Mouse (Mus musculus) adrenal gland, postnatal 25 days (tissue): Measurements from ENCODE around the gene Tmc3. TPM values are rescaled to one million over a fixed set of nuclear protein-coding genes. Genes with fewer than 3 reads are reported as not detected.

Experiments
- DNase-seq: peaks from one replicate; pipeline ENCODE4 v3.0.0; 2021; ENCODE audit warnings: mixed read lengths
- total RNA-seq: library from RNA; stranded (reverse); gene quantifications from 2 replicates; pipeline ENCODE4 v1.2.3, GENCODE M21; 2021

Gene Tmc3
- total RNA-seq, 1 experiment from 2014 or later, result 0.27 TPM

DNA sequence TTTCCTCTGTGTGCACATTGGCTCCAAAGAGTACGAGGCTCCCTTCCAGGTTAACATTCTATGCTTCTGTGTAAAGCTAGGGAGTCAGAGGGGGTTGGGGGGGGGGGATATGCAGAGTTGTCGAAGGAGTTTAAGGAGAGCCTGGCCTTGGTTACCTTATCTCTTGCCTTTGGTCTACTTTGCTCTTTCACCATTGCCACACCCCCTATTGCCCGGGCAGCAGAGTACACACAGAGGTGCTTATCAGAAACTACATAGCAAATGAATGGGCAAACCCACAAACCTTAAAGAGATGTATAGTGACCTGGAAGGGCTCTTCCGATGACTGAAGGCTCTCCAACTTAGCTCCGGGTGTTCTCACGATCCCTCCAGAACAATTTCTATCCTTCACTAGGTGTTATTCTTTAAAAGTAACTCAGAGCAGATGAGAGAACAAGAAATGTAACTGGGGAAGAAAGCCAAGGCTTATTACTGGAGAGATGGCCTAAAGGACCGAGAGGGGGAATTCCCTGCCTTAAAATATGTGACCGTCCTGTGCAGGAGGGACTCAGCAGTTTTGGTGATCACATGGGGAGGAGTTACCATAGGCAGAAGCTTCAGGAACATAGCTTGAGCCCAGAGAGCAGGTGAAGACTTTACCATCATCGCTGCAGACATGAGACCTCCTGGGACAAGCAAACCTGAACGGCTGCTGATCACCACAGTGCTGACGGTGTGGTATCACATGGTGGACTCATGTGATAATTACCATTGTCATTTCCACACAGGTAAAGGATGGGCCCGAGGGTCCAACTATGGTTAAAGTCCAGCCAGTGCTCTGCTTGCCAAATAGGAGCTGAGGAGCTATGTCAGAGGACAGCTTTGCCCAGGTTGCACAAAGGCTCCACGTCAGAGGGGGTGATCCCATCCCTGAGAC, 14.5 kb downstream of the Tmc3 start:
- no peak for DNase-seq

DNA sequence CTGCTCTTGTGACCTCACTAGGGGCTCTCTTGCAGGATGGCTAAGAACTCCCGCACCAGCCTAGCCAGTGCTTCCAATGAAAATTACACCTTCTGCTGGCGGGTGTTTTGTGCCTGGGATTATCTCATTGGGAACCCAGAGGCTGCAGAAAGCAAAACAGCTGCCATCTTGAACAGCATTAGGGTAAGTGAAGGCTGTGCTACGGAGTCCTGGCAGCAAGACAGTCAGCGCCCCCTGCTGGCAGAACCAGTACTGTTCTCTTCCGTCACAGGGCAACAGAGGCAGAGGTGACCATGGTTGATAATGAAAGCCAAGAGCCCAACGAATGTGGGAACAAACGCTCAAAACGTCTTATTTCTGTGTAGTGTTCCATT, 15.2 kb downstream of the Tmc3 start:
- DNase-seq, result peak; percentile 70

DNA sequence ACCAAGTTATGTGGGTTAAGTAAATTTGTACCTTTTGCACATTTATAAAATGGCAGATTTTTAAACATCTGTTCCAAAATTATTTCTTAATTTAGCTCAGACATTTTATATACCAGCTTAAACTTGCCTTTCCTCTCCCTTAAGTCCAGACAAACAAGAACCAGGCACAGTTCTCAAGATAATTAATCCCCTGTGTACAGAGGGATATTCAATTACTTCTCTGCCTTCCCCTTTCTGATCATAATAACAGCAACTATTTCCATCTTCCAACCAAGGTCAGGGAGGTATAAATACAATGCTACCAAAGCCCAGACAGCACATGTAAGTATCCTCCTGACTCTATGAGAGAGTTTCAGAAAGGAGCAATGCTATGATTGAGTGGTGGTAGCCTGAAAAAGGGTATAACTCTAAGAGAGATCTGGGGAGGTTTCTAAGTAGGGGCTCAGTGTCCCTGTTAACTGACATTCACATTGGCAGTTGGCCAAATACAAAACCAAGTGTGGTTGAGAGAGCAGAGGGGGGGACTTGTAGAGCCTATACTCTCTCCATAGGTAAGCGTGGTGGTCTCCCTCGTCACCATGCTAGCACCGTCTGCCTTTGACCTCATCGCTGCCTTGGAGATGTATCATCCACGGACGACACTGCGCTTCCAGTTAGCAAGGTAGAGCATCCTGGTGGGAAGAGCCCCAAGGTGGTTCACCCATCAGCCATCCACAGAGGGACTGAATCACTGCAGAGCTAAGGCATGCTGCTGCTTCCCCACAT, 19.6 kb downstream of the Tmc3 start:
- DNase-seq, result no peak

DNA sequence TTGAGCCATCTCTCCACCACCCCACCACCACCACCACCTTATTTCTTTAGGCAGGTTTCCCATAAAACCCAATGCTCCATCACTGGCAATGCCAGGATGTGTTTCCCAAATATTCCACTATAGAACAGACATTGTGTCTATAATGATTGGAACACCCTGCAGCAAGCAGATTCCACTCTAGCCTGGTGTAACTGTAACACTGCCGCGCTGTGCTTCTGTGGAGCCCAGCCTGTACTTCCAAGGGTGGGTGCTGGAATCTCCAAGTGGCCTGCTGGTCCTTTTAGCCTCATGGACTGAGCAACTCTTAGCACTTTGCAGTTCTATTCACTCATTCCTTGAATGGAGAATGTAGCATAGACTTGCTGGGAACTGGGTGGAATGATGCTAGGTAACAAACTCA, 22.1 kb downstream of the Tmc3 start:
- no peak for DNase-seq

DNA sequence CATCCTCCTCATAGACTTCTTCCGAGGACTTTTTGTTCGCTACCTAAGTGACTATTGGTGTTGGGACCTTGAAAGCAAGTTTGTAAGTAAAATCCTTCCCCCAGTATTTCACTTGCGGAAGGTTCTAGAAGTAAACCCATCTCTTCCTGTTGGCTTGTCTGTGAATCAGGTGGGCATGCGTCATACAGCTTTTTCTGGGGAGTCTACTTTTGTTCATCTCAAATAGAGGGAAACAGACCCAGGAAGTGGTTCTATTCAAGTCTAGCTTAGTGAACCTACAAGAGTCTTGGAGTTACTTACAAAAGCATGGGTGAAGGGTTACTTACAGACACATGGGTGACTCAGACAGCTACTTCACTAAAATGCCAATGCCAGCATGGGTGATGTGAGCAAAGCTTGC, 25.2 kb downstream of the Tmc3 start:
- no peak for DNase-seq

DNA sequence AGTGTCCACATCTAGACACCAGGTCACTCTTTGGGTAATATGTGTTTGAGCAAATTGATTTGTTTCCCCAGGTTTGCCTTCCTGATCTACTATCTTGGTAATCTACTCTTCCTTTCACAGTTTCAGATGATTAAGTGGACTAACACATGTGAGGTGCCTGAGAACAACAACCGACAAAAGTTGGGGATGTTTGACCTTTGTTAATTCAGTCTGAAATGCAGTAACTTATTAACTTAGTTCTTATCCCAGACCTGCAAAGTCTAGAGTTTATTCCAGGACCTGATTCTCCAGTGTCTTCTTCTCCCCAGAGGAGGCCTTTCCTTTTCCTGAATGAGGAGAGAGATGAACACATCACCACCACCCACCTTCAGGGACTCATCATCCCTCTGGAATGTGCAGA, 27.2 kb downstream of the Tmc3 start:
- DNase-seq, result no peak

DNA sequence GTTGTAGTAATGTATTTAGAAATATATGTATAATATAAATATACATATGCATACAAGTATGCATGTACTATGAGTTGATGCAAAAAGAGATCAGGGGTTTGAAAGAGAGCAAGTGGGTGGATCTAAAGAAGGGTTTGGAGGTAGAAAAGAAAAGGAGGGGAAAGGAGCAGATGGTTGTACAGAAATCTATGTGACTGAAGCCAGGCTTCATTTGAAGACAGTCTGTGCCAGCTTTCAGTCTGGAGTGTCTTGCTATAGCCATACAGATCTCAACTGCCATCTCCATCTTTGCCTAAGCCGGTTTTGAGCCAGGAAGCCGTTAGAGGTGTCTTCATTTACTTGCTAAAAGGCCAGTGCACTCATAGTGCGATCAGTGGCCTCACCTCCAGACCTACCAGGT, 30.5 kb downstream of the Tmc3 start:
- no peak for DNase-seq

DNA sequence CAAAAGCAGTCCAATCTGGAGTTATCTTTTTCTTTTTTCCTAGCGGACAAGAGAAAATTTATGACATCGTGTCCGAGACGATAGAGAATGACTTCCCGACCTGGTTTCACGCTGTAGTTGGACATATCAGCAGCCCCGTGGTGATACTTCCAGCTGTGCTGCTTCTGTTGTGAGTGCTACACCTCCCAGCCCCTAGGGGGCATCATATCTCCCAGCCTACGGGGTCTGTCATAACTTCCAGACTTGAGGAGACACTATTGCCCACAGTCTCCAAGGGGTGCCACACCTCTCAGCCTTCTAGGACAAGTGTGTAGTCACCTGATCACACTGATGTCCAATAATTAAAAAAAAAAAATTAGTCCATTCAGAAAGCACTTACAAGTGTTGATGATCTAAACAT, 31.1 kb downstream of the Tmc3 start:
- DNase-seq, result no peak

DNA sequence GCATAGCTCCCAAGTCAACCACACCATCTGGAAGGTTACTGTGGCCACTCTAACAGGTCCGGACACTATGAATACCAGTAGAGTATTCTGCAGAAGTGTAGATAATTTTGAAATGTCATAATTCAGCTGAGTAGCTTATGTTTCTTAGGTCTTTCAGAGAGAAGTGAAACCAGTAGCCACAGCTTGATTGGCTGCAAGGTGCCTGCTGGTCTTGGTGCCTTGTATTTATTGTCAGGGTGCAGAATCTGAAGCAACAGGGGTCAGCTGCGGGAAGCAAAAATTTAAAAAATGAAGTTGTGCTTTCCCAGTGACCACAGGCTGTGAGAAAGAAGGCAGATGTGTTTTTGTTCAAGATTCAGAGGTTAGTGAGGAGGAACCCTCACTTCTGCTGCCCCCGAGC, 31.5 kb downstream of the Tmc3 start:
- no peak for DNase-seq

DNA sequence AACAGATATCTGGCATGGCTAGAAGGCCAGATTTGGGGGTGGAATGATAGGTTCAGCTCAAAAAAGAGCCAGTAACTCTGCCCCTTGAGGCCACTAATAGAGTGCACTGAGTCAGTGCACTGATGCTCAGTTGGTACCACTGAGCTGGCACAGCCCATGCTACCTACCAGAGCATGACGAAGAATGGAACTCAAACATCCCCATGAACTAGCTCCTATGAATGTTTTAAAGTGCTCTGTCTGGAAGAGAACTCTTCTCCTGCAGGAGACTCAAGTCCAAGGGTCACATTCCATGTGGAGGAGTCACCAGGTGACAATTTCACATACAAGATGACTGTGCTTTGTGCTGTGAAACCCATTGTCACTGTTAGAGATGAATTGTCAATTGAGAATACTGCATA, 34.0 kb downstream of the Tmc3 start:
- DNase-seq, result no peak

DNA sequence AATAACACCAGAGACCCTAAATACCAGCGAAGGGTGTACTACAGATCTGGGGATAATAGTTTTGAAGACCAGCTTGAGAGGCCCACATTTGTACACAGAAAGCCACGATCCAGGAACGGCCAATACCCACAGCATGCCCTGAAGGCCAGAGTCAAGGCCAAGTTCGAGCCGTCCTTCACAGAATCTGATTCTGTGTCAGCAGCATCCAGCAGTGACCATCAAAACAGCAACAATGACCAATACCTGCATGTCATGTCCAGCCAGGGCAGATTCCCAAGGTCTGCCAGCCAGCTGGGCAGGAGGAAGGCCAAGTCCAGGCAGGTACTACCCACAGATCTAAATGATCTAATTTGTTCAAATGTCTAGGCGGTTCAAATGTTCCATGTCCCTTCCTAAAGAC, 37.9 kb downstream of the Tmc3 start:
- peak; percentile 32 for DNase-seq

DNA sequence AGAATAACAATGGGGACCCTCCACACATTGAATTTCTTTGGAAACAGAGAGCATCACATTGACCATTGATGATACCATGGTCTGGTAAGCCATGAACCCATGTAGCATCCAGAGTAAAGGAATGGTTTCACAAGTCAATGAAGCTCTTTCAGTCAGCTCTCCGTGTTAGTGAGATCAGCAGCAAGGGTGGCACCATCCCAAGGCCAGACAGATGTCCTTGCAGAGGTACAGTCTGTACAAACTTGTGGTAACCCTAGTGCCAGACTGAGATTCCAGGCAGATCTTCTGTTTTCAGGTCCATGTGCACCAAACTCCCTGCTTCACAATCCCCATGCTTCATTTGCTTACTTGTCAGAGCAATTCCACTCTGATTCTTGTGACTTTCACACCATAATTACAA, 39.3 kb downstream of the Tmc3 start:
- DNase-seq, result peak; percentile 54

DNA sequence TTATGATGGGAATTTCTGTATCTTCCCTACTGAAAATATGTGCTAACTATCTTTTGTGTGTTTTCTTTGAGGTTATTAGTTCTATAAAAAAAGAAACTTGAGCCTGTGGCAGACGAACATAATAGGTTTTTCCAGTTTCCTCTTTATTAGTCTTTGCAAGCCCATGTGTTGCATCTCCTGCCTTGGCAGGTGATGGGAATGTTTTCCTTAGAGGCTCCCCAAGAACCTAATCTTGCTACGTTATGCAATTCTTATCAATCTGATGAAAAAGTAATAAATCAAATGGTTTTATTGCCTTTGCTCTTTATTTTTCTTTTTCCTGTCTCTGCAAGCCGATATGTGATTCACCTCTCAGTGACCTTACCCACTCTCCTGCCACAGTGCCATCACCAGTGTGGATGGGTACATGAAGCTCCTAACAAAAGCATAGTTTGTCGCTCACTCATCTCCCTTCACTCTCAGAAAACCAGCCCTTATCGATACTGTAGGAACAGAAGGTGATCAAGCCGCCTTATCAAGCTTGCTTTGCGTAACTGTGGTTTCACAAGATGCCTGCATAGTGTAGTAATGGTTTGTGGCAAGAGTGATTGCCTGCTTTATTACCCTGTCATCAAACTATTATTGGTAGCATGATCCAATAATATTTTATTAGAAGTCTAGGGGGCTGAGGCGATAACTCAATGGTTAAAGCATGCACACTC, 42.0 kb downstream of the Tmc3 start:
- no peak for DNase-seq

DNA sequence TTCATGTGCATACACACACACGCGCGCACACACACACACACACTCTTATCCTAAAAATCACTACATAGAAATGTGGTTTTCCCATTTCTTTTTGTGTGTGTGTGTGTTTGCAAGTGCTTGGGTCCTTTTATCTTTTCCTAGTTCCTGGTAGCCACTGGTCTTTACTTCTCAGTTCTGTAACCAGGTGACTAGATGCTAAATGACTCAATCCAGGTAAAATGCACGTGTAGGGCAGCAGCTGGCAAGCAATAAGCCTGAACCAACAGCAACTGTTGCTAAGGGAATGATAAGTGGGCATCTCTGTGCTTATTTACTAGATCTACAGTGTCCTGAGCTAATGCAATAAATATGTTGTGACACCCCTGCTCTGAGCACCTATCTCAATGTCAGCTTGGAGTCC, 42.6 kb downstream of the Tmc3 start:
- DNase-seq, result no peak

DNA sequence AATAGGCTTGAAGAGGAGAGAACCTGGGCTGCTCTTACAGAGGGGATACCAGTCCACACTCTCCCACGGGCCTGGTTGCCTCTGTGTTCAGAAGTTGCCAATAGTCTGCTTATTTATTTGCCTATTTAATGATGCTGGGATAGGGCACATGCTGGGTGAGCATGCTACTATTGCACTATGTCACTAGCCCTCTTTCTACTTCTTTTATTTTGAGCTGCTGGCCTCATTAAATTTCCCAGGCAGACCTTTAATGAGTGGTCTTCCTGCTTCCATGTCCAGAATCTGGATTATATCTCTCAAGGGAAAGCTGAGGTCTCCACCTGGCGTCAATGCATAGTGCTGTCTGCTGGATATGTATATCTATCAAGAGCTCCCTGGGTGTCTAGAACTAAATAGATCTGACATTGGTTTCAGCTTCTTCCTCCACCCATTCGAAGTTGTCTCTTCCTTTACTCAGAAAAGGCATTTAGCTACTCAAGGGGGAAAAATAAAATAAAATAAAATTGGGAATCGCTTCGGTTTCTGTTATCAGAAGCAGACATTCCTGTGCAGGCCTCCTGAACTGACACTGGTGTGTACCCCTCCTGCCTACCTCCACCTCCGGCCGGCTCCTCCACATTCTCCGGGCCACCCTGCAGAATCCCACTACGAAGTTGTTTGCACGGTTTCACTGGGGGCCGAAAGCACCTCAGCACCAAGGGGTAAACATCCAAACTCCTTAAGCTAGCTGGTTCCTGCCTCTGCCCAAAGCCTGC, 46.5 kb downstream of the Tmc3 start:
- no peak for DNase-seq

DNA sequence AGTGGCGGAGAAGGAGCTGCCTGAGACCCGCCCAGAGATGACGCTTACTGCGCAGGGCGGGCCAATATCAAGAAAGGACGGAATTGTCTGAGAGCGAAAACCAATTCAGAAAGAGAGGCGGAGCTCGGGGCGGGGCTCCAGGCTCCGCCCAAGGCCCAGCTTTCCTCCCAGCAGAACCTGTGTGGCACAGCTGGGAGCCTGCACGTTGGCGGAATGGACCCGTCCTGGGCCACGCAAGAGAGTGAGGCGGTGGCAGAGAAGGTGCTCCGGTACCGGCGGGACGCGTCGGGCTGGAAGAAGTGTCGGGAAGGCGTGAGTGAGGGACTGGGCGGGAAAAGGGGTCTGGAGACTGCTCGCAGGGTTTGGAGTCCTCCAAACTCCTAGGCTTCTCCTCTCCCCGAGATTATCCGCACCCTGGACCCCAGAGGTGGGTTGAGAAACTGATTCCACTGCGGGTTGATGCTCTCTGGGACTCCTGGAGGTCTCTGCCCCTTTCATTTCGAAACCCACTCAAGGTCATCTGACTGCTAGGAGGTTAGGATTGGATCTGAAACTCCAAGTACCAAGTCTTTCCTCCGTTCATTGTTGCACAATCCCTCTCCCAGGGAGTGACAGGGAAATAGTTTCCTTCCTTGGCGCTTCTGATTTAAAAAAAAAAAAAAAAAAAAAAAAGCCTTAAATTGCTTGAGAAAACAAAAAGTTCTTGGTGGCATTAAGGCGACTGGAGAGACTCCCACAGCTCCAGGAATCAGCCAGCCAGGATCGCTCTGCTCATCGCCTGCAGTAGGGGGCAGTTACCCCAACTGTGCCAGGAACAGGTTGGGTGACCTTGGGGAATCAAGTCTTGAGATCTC, 47.3 kb downstream of the Tmc3 start, which contains the start of gene Stard5:
Gene Stard5, plus strand, starts transcription at position 132 of the 854 bp plus-strand sequence.
- DNase-seq, result peak; percentile 93

DNA sequence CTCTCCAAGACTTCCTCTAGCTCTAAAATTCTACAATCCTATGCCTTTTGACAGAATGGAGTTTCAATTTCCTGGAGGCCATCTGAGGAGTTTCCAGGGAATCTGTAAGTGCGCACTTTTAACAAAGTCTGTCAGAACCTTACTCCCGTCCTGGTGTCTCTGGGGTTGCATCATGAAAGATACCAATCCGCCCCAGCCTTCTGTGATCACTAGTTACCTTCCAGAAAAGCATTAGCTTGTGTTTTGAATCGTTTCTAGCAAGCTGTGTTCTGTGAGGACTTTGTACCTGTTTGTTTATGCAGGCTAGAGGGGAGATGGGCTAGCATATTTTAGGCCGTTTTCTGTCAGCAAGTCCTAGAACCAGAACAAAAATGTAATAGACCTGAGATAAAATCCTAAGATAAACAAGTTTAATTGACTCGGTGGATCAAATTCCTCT, 48.0 kb downstream of the Tmc3 start:
- DNase-seq, result no peak

DNA sequence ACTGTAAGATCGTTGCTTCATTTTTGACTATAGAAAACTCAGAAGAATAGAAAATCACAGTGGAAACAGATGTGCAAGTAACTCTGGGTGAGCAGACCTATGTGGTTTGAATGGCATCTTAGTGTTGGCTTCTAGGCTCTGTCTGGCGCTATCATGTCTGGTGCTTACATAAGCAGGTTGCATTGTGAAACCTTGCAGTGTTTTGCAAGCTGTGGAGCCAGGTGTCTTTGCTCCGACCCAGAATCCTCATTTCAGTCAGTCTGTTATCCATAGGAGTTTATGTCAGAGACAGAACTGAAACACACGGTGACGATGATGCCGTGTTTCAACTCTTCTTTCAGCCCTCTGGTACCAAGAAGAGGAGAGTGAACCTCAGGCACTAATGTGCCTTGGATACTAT, 49.1 kb downstream of the Tmc3 start:
- no peak for DNase-seq

DNA sequence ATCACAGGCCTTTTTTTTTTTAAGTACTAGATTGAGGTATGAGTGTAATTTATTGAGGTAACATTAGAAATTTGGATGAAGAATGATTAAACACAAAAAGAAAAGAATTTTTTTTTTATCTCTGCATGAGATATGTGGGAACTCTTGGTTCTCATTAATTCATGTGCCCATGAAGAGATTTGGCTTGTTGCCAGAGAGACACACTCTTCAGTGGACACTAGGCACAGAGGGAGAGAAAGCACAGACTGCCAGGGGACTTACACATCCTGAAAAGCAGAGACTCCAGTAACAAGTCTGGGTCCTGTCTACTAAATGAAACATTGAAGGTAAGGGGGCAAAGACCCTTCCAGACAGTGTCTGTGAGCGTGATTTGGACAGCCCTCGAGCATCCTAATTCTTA, 51.0 kb downstream of the Tmc3 start:
- no peak for DNase-seq

DNA sequence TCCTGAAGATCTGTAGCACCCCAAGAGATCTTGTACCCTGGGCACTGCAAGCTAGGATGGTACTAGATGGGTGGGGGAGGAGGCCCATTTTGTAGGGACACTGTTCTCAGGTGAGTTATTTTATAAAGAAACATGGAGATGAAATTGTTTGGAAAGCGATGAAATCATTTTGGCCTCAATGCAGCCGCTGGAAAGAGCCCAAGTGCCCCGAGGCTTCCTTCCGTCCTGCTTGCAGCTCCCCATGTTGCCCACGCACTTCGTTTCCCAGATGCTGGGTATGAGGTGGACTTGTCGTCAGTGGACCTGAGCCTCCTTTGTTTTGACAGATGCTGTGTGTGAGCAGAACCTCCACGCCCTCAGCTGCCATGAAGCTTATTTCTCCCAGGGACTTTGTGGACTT, 51.7 kb downstream of the Tmc3 start:
- DNase-seq, result no peak
